Mouse (Mus musculus): ENCODE data around the gene Ntm. TPM values are rescaled to one million over a fixed set of nuclear protein-coding genes. Genes with fewer than 3 reads are reported as not detected.

Ntm gene
- polyA plus RNA-seq, 1 experiment from 2014 or later: 39.6 TPM

DNA sequence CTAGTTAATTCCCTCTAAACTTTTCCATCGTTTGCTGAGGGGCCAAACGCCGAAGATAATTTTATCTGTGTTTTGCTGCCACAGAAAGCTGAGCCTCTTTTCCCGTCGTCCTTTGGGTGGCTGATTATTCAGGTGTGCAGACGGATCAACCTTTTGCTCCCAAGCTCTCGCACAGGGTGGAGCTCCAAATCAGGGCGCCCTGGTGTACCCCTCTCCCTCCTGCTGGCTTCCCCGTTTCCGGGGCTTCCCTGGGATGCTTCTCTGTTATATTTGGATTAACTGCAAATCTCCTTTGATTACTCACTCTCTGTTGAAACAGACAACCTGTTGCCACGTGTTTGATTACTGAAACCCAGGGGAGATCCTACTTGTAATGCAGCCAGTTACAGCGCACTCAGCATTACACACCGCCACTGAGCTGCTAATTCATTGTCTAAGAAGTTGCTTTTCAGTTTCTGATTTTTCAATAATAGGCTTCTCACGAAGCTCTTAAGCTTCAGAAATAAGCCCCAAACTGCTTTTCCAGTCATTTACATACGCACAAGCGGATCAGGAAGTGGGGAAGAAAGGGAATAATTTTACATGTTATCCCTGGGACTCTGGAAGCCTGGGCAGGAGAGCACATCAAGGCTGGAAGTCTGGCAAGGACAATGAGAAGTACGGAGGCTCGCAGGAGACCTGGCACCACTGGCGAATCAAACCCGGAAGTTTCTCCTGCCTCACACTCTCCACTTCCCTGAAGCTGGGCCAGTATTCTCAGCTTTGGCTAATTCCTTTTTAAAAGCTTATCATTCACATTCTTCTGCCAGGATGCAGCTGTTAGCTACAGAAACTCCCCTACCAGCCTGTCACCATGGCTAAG lies 19.5 kb downstream of the Ntm start:
- 13% methylated on average over 20 of the region's 20 CpGs for WGBS
- Histone ChIP-seq H3K27ac (replicated peaks) (no peak overlapping the region), H3K9ac (peak overlapping the region; percentile 48; the same call in 1 of the 2 replicates), H3K9me3 (no peaks in the 10 kb centered on the region), H3K4me2 (peak overlapping the region; percentile 63), H3K36me3 (no peaks in the 10 kb centered on the region), H3K4me3 (peak overlapping the region; percentile 36), H3K4me1 (peaks cover 6% of the 10 kb centered on the region; the same call in 1 of the 2 replicates), H3K27me3 (replicated peaks) (no peaks in the 10 kb centered on the region; the same call in 1 of the 2 replicates)
- ATAC-seq (ENCODE audit: extremely low read depth, insufficient number of reproducible peaks, low FRiP score, low TSS enrichment): no peak

DNA sequence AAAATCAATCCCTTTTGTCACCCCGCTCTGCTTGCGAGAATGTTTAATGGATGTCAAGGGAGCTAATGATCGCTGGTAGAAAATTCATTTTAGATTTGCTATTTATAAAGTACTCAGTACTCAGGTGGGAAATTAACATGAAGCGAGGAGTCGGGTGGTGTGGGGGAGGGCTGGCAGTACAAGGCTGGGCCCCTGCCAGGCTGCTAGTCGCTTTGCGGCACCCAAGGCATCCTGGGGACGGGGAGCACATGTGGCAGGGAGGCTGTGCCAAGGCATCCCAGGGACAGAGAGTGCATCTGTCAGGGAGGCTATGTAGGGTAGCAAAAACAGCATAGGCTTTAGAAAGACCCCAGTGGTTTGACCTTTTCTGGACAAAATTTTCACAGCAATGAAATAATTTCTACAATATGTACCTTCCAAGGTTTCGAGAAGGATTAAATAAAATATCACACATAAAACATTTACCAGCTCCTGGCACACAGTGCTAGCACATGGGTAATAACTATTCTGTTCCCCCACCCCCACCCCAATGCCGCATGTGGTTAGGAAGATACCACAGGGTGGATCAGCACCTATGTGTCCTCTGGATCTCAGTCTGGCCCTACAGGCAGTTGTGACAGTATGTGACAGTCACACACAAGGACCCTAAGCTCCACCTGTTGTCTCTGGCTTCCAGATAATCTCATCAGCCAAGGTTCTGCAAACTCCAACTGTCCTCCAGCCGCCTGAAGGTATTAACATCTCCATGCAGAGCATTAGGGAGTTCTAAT lies 20.6 kb downstream of the Ntm start:
- Histone ChIP-seq H3K9ac (no peak overlapping the region), H3K27me3 (replicated peaks) (no peaks in the 10 kb centered on the region; the same call in 1 of the 2 replicates), H3K36me3 (no peaks in the 10 kb centered on the region), H3K9me3 (no peaks in the 10 kb centered on the region), H3K4me1 (peaks cover 6% of the 10 kb centered on the region; the same call in 1 of the 2 replicates), H3K4me3 (no peak overlapping the region), H3K4me2 (no peak overlapping the region), H3K27ac (replicated peaks) (no peak overlapping the region)
- WGBS: 57% methylated on average over 11 of the region's 11 CpGs
- ATAC-seq (ENCODE audit: extremely low read depth, insufficient number of reproducible peaks, low FRiP score, low TSS enrichment): no peak

DNA sequence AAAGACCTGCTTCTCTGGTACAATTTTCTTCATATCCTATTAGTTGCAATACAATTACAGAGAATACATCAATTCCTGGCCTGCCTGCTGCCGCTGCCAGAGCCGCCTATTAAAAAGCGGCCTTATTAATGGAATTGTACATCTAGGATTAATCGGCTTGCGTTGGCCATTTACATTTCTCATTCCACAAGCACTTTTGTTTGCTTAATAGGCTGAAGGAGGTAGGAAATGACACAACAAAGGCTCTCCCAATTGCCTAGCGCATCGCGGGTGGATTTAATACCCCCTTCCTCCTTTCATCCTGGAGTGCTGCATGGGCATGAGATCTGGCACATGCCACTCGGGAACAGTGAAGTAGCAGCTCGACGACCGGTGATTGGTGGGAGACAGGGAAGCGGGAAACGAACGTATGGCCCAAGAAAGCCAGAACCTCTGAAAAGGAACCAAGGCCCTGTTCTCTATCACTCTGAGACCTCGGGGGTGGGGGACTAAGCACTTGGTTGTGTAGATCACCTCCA lies 23.4 kb downstream of the Ntm start:
- Histone ChIP-seq H3K9ac (no peak overlapping the region), H3K27me3 (replicated peaks) (no peaks in the 10 kb centered on the region; the same call in 1 of the 2 replicates), H3K4me2 (no peak overlapping the region), H3K4me1 (peaks cover 6% of the 10 kb centered on the region; the same call in 1 of the 2 replicates), H3K9me3 (no peaks in the 10 kb centered on the region), H3K27ac (replicated peaks) (no peak overlapping the region), H3K4me3 (no peak overlapping the region), H3K36me3 (no peaks in the 10 kb centered on the region)
- ATAC-seq (ENCODE audit: extremely low read depth, insufficient number of reproducible peaks, low FRiP score, low TSS enrichment): no peak
- 86% methylated on average over 16 of the region's 16 CpGs for WGBS

DNA sequence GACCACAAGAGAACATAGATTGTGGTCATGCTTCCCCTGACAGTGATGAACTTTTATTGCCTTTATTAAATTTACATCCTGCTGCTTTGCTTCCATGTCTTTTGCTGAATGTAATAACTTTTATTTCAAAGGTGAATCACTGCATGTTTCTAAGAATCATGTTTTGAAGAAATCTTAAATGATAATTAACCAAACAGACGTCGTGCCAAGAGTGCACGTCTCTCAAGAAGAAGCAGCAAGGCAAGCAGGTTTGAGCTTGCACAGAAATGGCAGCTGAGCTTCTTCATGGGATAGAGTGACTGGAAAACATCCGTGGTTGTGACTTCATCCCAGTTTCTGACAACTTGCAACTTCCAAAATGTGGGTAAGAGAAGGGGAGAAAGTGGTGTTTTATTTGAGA lies 34.1 kb downstream of the Ntm start:
- H3K9me3 ChIP-seq: no peaks in the 10 kb centered on the region
- WGBS: 73% methylated on average over 4 of the region's 4 CpGs
- H3K4me3 ChIP-seq: no peak overlapping the region
- H3K27ac ChIP-seq (replicated peaks): no peak overlapping the region
- no peaks in the 10 kb centered on the region for H3K36me3 ChIP-seq
- no peak overlapping the region for H3K4me2 ChIP-seq
- no peaks in the 10 kb centered on the region for H3K4me1 ChIP-seq
- no peak for ATAC-seq (ENCODE audit: extremely low read depth, insufficient number of reproducible peaks, low FRiP score, low TSS enrichment)
- H3K27me3 ChIP-seq (replicated peaks): no peaks in the 10 kb centered on the region
- no peak overlapping the region for H3K9ac ChIP-seq

DNA sequence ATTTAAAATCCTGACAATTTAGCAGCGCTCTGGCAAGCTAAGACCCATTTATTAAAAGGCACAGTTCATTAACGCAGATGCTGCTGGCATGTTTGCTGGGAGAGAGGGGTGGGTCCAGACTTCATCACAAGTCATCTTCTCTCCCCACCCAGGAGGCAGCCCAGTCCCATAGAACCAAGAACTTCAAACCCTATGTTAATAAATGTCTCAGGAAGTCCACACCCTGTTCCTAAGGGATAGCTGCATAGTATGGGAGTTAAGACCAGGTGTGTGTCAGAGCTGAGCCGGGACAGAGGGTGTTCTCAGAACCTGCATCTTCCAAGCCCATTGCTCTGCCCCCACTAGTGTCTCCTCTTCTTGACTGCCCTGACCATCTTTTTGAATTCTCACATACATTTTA lies 37.6 kb downstream of the Ntm start:
- 79% methylated on average over 3 of the region's 3 CpGs for WGBS
- no peak overlapping the region for H3K4me3 ChIP-seq
- no peak for ATAC-seq (ENCODE audit: extremely low read depth, insufficient number of reproducible peaks, low FRiP score, low TSS enrichment)

DNA sequence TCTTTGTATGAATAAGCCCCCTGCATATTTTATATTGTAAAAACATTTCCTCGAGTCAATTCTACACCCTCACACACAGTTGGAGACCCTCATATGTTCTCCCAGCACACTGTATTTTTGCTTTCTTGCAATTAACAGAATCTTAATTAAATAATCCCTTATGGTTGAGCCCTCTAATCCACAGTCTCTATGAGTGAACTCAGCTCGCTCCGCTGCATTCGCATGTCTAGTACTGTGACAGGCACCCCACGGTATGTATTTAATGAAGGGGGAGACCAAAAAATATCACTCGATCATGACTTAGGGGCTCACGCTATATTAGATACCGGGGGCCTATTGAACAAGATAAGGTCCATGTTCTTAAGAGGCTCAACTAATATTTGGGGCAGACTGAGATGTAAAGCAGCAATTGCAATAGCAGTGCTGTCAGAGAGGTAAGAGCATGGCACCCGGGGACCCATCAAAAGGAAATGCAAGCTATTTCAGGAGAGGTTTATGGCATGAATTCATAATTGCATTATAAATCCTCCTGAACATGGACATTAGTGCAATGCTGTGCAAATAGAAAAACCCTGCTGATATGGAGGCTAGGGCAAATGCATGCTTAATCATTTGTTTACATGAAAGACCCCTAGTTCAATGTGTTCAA lies 64.4 kb downstream of the Ntm start:
- ATAC-seq (ENCODE audit: extremely low read depth, insufficient number of reproducible peaks, low FRiP score, low TSS enrichment): no peak
- no peak overlapping the region for H3K27ac ChIP-seq (replicated peaks)
- 71% methylated on average over 9 of the region's 9 CpGs for WGBS

More for the DNA sequence above, 37.6 kb downstream of the Ntm start:
- H3K27me3 ChIP-seq (replicated peaks): no peaks in the 10 kb centered on the region
- no peaks in the 10 kb centered on the region for H3K9me3 ChIP-seq
- 0 out of 2 replicates have a peak, but pooled peaks cover 4% of the 10 kb centered on the region for H3K4me1 ChIP-seq
- H3K9ac ChIP-seq: no peak overlapping the region
- H3K27ac ChIP-seq (replicated peaks): no peak overlapping the region
- no peak overlapping the region for H3K4me2 ChIP-seq
- no peaks in the 10 kb centered on the region for H3K36me3 ChIP-seq

DNA sequence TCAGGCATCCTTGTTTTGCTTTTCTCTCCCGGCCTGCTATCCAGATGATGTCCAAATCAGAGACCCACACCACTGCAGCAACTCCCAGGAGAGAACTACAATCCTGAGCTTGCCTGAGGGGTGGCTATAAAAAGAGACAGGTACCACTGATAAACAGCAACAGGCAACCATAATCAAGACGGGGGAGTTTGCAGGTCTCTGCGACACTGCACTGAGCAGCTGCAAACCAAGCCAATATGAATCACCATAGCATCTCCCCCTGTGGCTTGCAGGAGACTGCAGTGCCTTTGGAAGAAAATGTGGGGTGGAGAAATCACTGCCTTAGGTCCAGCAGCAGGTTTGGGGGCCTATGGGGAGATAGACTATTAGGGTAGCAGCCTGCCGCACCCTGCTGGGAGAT lies 65.5 kb downstream of the Ntm start:
- WGBS: 53% methylated on average over 4 of the region's 4 CpGs
- Histone ChIP-seq H3K9ac (no peak overlapping the region), H3K36me3 (no peaks in the 10 kb centered on the region), H3K27ac (replicated peaks) (no peak overlapping the region), H3K4me1 (no peaks in the 10 kb centered on the region), H3K4me2 (no peak overlapping the region), H3K27me3 (replicated peaks) (no peaks in the 10 kb centered on the region), H3K4me3 (no peak overlapping the region), H3K9me3 (no peaks in the 10 kb centered on the region)
- ATAC-seq (ENCODE audit: extremely low read depth, insufficient number of reproducible peaks, low FRiP score, low TSS enrichment): no peak

More for the DNA sequence above, 64.4 kb downstream of the Ntm start:
- no peak overlapping the region for H3K4me2 ChIP-seq
- H3K9ac ChIP-seq: no peak overlapping the region
- no peak overlapping the region for H3K4me3 ChIP-seq
- no peaks in the 10 kb centered on the region for H3K4me1 ChIP-seq
- H3K27me3 ChIP-seq (replicated peaks): no peaks in the 10 kb centered on the region
- no peaks in the 10 kb centered on the region for H3K9me3 ChIP-seq
- H3K36me3 ChIP-seq: no peaks in the 10 kb centered on the region

DNA sequence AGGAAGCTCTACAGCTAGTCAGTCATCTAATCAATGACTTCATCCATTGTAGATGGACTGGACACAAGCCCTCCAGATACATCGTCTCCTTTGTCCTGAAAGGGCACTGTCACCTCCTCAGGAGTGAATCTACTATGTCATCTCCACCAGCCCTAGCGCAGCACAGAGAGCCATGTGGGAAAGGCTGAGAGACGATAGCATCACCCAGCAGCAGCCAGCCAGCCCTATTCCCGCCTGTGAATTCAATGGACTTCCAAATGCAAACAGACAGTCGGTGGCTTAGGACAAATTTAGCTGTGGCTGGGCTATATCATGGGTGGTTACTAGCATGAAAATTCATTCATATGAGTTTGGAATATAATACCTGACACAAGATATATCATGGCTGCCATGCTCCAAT lies 70.1 kb downstream of the Ntm start:
- no peak overlapping the region for H3K4me2 ChIP-seq
- no peaks in the 10 kb centered on the region for H3K9me3 ChIP-seq
- no peaks in the 10 kb centered on the region for H3K27me3 ChIP-seq (replicated peaks)
- H3K36me3 ChIP-seq: no peaks in the 10 kb centered on the region
- no peaks in the 10 kb centered on the region for H3K4me1 ChIP-seq
- no peak overlapping the region for H3K9ac ChIP-seq
- no peak overlapping the region for H3K27ac ChIP-seq (replicated peaks)
- ATAC-seq (ENCODE audit: extremely low read depth, insufficient number of reproducible peaks, low FRiP score, low TSS enrichment): no peak
- WGBS: 60% methylated on average over 5 of the region's 5 CpGs
- no peak overlapping the region for H3K4me3 ChIP-seq

DNA sequence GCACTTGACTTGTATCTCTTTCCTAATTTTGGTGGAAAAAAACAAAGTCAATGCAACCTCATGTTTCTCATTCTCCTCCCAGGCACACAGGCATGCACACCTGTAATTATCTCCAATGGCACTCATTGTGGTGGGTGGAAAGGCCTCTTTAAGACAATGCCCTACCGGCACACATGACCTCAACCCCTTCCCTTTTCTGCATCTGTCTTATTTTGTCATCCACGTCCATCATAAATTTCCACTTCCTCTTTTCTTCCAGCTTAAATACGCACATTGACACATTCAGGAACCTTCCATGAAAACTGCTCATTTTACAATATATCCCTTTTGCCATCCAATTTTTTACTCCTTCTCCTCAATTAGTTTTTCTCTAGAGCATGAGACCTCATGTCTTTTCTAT lies 74.2 kb downstream of the Ntm start:
- no peak for ATAC-seq (ENCODE audit: extremely low read depth, insufficient number of reproducible peaks, low FRiP score, low TSS enrichment)
- Histone ChIP-seq H3K4me3 (no peak overlapping the region), H3K9me3 (no peaks in the 10 kb centered on the region), H3K9ac (no peak overlapping the region), H3K36me3 (no peaks in the 10 kb centered on the region), H3K27ac (replicated peaks) (no peak overlapping the region), H3K4me2 (no peak overlapping the region), H3K4me1 (no peaks in the 10 kb centered on the region), H3K27me3 (replicated peaks) (no peaks in the 10 kb centered on the region)
- WGBS: 76% methylated on average over 3 of the region's 3 CpGs

DNA sequence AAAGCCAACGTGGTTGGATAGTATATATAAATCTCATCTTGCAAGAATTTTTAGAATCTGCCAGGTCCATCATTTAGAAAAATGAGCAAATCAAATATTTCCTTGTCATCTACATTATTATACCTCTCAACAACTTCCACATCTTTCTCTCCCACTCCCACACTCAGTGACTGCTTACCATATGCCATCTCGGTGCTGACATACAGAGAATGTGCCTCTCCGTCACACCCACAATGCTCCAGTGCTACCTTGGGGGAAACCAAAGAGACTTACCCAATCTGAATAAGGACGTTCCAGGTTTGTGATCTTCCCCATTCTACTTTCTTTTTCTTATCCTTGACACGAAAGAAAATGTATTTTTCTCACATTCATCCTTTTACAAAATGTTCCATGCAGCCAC lies 75.0 kb downstream of the Ntm start:
- WGBS: 72% methylated on average over 5 of the region's 5 CpGs
- Histone ChIP-seq H3K4me1 (no peaks in the 10 kb centered on the region), H3K36me3 (no peaks in the 10 kb centered on the region), H3K27ac (replicated peaks) (no peak overlapping the region), H3K27me3 (replicated peaks) (no peaks in the 10 kb centered on the region), H3K4me2 (no peak overlapping the region), H3K9ac (no peak overlapping the region), H3K4me3 (no peak overlapping the region), H3K9me3 (no peaks in the 10 kb centered on the region)
- ATAC-seq (ENCODE audit: extremely low read depth, insufficient number of reproducible peaks, low FRiP score, low TSS enrichment): no peak

GRCm38 (mm10) chr9:29884062-29884461 lies 78.9 kb downstream of the Ntm start:
- no peak for ATAC-seq (ENCODE audit: extremely low read depth, insufficient number of reproducible peaks, low FRiP score, low TSS enrichment)
- H3K27ac ChIP-seq (replicated peaks): no peak overlapping the region
- H3K9ac ChIP-seq: no peak overlapping the region
- H3K9me3 ChIP-seq: no peaks in the 10 kb centered on the region
- no peaks in the 10 kb centered on the region for H3K4me1 ChIP-seq
- H3K4me3 ChIP-seq: no peak overlapping the region
- no peak overlapping the region for H3K4me2 ChIP-seq
- WGBS: 62% methylated on average over 3 of the region's 3 CpGs
- no peaks in the 10 kb centered on the region for H3K36me3 ChIP-seq
- H3K27me3 ChIP-seq (replicated peaks): no peaks in the 10 kb centered on the region
